Mouse (Mus musculus) ES-E14 (cell line): ENCODE results near the gene Chrne. TPM values are rescaled to one million over a fixed set of nuclear protein-coding genes. Genes with fewer than 3 reads are reported as not detected.
A peak's percentile ranks its signal among the peaks of the same experiment; 100 is the strongest.

Experiments
- DNase-seq: peaks from one replicate; pipeline ENCODE4 v3.0.0-alpha.2; 2013; ENCODE audit warnings: low read depth, low spot score
- H3K27ac ChIP-seq: 2 replicates; pipeline ENCODE4 v1.5.1; 2012; ENCODE audit warnings: low read depth, mild to moderate bottlenecking, low read length, moderate library complexity, mixed read lengths; ENCODE audit not compliant: poor library complexity, insufficient read depth, severe bottlenecking
- H3K36me3 ChIP-seq: 2 replicates; pipeline ENCODE4 v1.6.1; 2012; ENCODE audit warnings: mild to moderate bottlenecking, low read length, moderate library complexity, mixed read lengths; ENCODE audit not compliant: control insufficient read depth, poor library complexity, insufficient read depth, severe bottlenecking
- H3K4me1 ChIP-seq, 2 experiments: fragments of 150-350 bp in 1 of 2; sonication (generic) in 1 of 2; 2 replicates each; pipeline ENCODE4 v1.6.1; 2012; ENCODE audit warnings: low read length in 2 of 2, mild to moderate bottlenecking in 1 of 2, mixed read lengths in 1 of 2; ENCODE audit not compliant: control insufficient read depth in 2 of 2, insufficient read depth in 2 of 2, poor library complexity in 1 of 2
- H3K4me3 ChIP-seq, 2 experiments: fragments of 150-350 bp in 1 of 2; sonication (generic) in 1 of 2; 2 replicates each; pipeline ENCODE4 v1.5.1; 2012; ENCODE audit warnings: low read length in 2 of 2, low read depth in 1 of 2, mild to moderate bottlenecking in 1 of 2, mixed read lengths in 1 of 2; ENCODE audit not compliant: insufficient read depth in 1 of 2, poor library complexity in 1 of 2, severe bottlenecking in 1 of 2
- H3K9ac ChIP-seq: 2 replicates; pipeline ENCODE4 v1.6.1; 2012; ENCODE audit warnings: low read depth, mild to moderate bottlenecking, low read length, mixed read lengths; ENCODE audit not compliant: poor library complexity, insufficient read depth, severe bottlenecking
- H3K9me3 ChIP-seq: fragments of 150-350 bp; sonication (generic); 2 replicates; pipeline ENCODE4 v1.6.1; 2012; ENCODE audit warnings: low read depth, mild to moderate bottlenecking, low read length; ENCODE audit not compliant: control insufficient read depth, insufficient read depth
- CHD2 ChIP-seq: IDR thresholded peaks from 2 replicates; pipeline ENCODE4 v1.6.1; 2014; ENCODE audit warnings: mild to moderate bottlenecking, low read depth, low read length, inconsistent platforms
- HCFC1 ChIP-seq: IDR thresholded peaks from 2 replicates; pipeline ENCODE4 v1.6.1; 2012; ENCODE audit warnings: low read length, inconsistent platforms, borderline replicate concordance; ENCODE audit not compliant: insufficient read depth
- MAFK ChIP-seq: IDR thresholded peaks from 2 replicates; pipeline ENCODE4 v1.6.1; 2014; ENCODE audit warnings: mild to moderate bottlenecking, low read depth, low read length, inconsistent platforms; ENCODE audit not compliant: insufficient read depth
- ZC3H11A ChIP-seq: IDR thresholded peaks from 2 replicates; pipeline ENCODE4 v1.6.1; 2012; ENCODE audit warnings: low read depth, mild to moderate bottlenecking, inconsistent platforms, low read length, borderline replicate concordance
- ZNF384 ChIP-seq: IDR thresholded peaks from 2 replicates; pipeline ENCODE4 v1.6.1; 2012; ENCODE audit warnings: low read depth, low read length, inconsistent platforms
- in situ Hi-C, 2 experiments: fragments of 600-800 bp; cut with MboI; formaldehyde crosslinking; loops; one replicate each; pipeline ENCODE4 v1.15.1; 2025; ENCODE audit warnings: low sequenced_read_pairs in 2 of 2, inconsistent platforms in 1 of 2; ENCODE audit not compliant: unreplicated experiment in 2 of 2
- total RNA-seq: library from RNA; depleted of rRNA; stranded (reverse); fragments of 300-350 nt; gene quantifications from 2 replicates; pipeline ENCODE4 v1.2.3, GENCODE M21; 2012

Chrne gene
- total RNA-seq, 1 experiment: not detected

GRCm38 (mm10) chr11:70653345-70654197 is 34.6 kb upstream of the Chrne start:
- Histone ChIP-seq H3K4me3 (peak overlapping the region; percentile 89 to 98), H3K36me3 (peaks cover 44% of the 10 kb centered on the region), H3K9ac (peak overlapping the region; percentile 99), H3K4me1 (peaks cover 8 to 21% of the 10 kb centered on the region in 2 experiments; a peak in 3 of 4 replicates), H3K9me3 (no peaks in the 10 kb centered on the region), H3K27ac (peak overlapping the region; percentile 98)
- TF ChIP-seq ZC3H11A (no peak), CHD2 (no peak), HCFC1 (no peak; the same call in 1 of the 2 replicates), ZNF384 (no peak), MAFK (no peak)
- in situ Hi-C loops: no loop called here
- no peak for DNase-seq

GRCm38 (mm10) chr11:70652884-70653344 is 33.9 kb upstream of the Chrne start:
- H3K9me3 ChIP-seq: no peaks in the 10 kb centered on the region
- peaks cover 5 to 15% of the 10 kb centered on the region in 2 experiments; a peak in 3 of 4 replicates for H3K4me1 ChIP-seq
- no peak for DNase-seq
- H3K36me3 ChIP-seq: peaks cover 44% of the 10 kb centered on the region
- H3K27ac ChIP-seq: peak overlapping the region; percentile 98
- peak overlapping the region; percentile 99; the same call in 1 of the 2 replicates for H3K9ac ChIP-seq
- no peak for TF ChIP-seq ZNF384
- TF ChIP-seq MAFK: no peak
- TF ChIP-seq HCFC1: no peak
- no peak for TF ChIP-seq ZC3H11A
- TF ChIP-seq CHD2: no peak
- in situ Hi-C loops: no loop called here
- peak overlapping the region; percentile 89 to 98 for H3K4me3 ChIP-seq

GRCm38 (mm10) chr11:70652029-70652883 is 33.2 kb upstream of the Chrne start:
- H3K9ac ChIP-seq: peak overlapping the region; percentile 17; the same call in 1 of the 2 replicates
- H3K27ac ChIP-seq: no peak overlapping the region
- no peaks in the 10 kb centered on the region for H3K9me3 ChIP-seq
- peak overlapping the region; percentile 89 to 98 for H3K4me3 ChIP-seq
- peaks cover 44% of the 10 kb centered on the region for H3K36me3 ChIP-seq
- DNase-seq: no peak
- no peak for TF ChIP-seq ZC3H11A
- TF ChIP-seq CHD2: peak; percentile 51; the same call in 1 of the 2 replicates
- TF ChIP-seq MAFK: no peak
- no peak for TF ChIP-seq ZNF384
- in situ Hi-C loops: no loop called here
- peaks cover 2 to 8% of the 10 kb centered on the region in 2 experiments; a peak in 2 of 4 replicates for H3K4me1 ChIP-seq

GRCm38 (mm10) chr11:70651391-70651790 is 32.4 kb upstream of the Chrne start:
- no peaks in the 10 kb centered on the region for H3K9me3 ChIP-seq
- DNase-seq: no peak
- H3K27ac ChIP-seq: no peak overlapping the region
- no peak overlapping the region for H3K4me3 ChIP-seq
- TF ChIP-seq ZC3H11A: no peak
- TF ChIP-seq HCFC1: no peak
- no peak for TF ChIP-seq MAFK
- no peak for TF ChIP-seq CHD2
- TF ChIP-seq ZNF384: no peak
- H3K36me3 ChIP-seq: peaks cover 44% of the 10 kb centered on the region
- in situ Hi-C loops: no loop called here
- H3K9ac ChIP-seq: no peak overlapping the region
- H3K4me1 ChIP-seq: peaks cover 0 to 2% of the 10 kb centered on the region in 2 experiments; a peak in 1 of 4 replicates
